Mouse (Mus musculus) c-Kit-positive CD71-positive TER-119-negative erythroid progenitor cells, embryonic 14.5 days (primary cell): Measurements from ENCODE around the gene Tmem151a.

Source experiments
- DNase-seq: peaks from one replicate; pipeline ENCODE4 v3.0.0-alpha.2; 2013; ENCODE audit warnings: low read depth

Gene Tmem151a

GRCm38 (mm10) chr19:5040862-5041523 lies 44.3 kb downstream of the Tmem151a start, which contains the start of gene Brms1:
Gene Brms1 (plus strand): TSS chr19:5041354.
- DNase-seq: peak; percentile 96

GRCm38 (mm10) chr19:5039301-5040114 lies 45.8 kb downstream of the Tmem151a start:
- DNase-seq: no peak

GRCm38 (mm10) chr19:5038709-5039156 lies 46.6 kb downstream of the Tmem151a start, which contains the start of the genes B4gat1 and AC124502.3:
Gene B4gat1 (plus strand): TSS chr19:5038826.
Gene AC124502.3 (plus strand): TSS chr19:5038891.
- DNase-seq: peak; percentile 80

- DNase-seq: peak; percentile 68
Measured at GRCm38 (mm10) chr19:5037678-5038571, 47.4 kb downstream of the Tmem151a start.

- no peak for DNase-seq
Measured at GRCm38 (mm10) chr19:5036577-5036976, 48.8 kb downstream of the Tmem151a start.

GRCm38 (mm10) chr19:5032686-5033085 lies 52.6 kb downstream of the Tmem151a start:
- no peak for DNase-seq

- no peak for DNase-seq
Measured at GRCm38 (mm10) chr19:5026111-5026510, 59.2 kb downstream of the Tmem151a start.

GRCm38 (mm10) chr19:5023621-5024479 lies 61.5 kb downstream of the Tmem151a start, which contains the start of gene Slc29a2:
Gene Slc29a2 (plus strand): TSS chr19:5023860.
- DNase-seq: peak; percentile 87

- DNase-seq: no peak
Measured at GRCm38 (mm10) chr19:5021416-5021815, 63.9 kb downstream of the Tmem151a start.
